Mouse (Mus musculus) cerebellum, adult 2 months (tissue): ENCODE data around the gene Lrig1.

Source experiments
- CTCF ChIP-seq: fragments of 200-500 bp; IDR thresholded peaks from 2 replicates; pipeline ENCODE4 v1.5.1; 2011; ENCODE audit warnings: low read depth, mild to moderate bottlenecking, control low read depth, low read length, moderate library complexity, borderline replicate concordance; ENCODE audit not compliant: insufficient read depth
- POLR2A ChIP-seq: fragments of 200-500 bp; IDR thresholded peaks from 2 replicates; pipeline ENCODE4 v1.6.1; 2011; ENCODE audit warnings: low read length, control low read depth, borderline replicate concordance; ENCODE audit not compliant: insufficient read depth

DNA sequence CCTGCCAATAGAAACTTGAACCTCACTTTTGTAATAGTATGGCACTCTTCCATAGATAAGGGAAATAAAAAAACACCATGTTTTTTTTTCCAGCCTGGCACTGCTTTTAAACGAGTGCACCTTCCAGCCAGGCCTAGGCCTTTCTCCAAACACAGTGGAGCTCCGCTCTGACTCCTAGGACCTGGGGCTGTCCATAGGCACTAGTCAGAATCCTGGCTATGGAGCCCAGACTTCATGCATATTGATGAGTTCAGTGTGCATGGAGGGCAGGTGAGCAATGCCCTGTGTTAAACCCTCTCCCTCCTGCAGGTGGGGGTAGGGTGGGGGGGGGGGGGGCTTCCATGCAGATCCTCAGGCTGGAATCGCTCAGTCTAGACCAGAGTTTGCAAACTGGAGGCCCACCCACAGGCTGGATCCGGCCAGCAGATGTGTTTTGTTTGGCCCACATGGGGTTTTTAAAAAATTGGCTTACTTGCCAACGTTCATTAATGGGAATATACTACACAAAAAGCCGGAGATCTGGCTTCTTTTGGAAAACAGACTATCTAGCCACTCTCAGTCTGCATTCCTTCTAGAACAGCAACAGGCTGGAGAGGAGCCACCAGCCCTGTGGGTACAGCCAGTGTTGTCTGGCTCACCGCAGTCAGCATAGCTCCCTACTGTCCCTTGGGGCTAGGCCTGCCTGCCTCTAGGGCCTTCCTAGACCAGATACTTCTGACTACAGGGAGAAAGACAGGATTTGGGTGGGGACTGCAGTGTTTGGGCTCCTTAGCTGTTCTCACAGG, 17.9 kb upstream of the Lrig1 start:
- TF ChIP-seq CTCF (no peak), POLR2A (no peak)
